Mouse (Mus musculus): ENCODE measurements at regions not wholly inside any gene's neighbourhood (a gene's known extent, or its start where the extent isn't known, plus 50 kb on each side); places are given as distances from the start of the nearest gene placed in this dataset.

GRCm38 (mm10) chr17:60018752-60019323 lies 1005.7 kb upstream of the Nudt12 start:
- no peak for TF ChIP-seq CTCF (conservative IDR thresholded peaks at IDR 0.05; ENCODE audit: insufficient read depth, insufficient read length, low read depth, low read length)
- no peak for TF ChIP-seq POLR2A (IDR thresholded peaks at IDR 0.05; ENCODE audit: low read depth, low read length)

Measured in kidney, adult 2 months (tissue).